Mouse (Mus musculus) neural tube, embryonic 14.5 days (tissue): Measurements from ENCODE around the gene Srxn1. TPM values are rescaled to one million over a fixed set of nuclear protein-coding genes. Genes with fewer than 3 reads are reported as not detected.

Source experiments
- ATAC-seq: fragments of 200-750 bp; cut with Nextera tagmentation; 2 replicates; pipeline ENCODE4 v1.8.0; 2017; ENCODE audit warnings: low read depth, mild to moderate bottlenecking, moderate TSS enrichment, moderate library complexity
- H3K27ac ChIP-seq: fragments of 300-500 bp; sonication (generic); 2 replicates; pipeline ENCODE4 v1.5.1; 2014; ENCODE audit warnings: low read depth, mild to moderate bottlenecking, control low read depth, low read length, moderate library complexity, mixed read lengths
- H3K27me3 ChIP-seq: fragments of 300-500 bp; sonication (generic); 2 replicates; pipeline ENCODE4 v1.6.1; 2014; ENCODE audit warnings: low read length; ENCODE audit not compliant: control insufficient read depth, insufficient read depth
- H3K36me3 ChIP-seq: fragments of 300-500 bp; sonication (generic); 2 replicates; pipeline ENCODE4 v1.6.1; 2014; ENCODE audit warnings: low read length, mixed read lengths; ENCODE audit not compliant: control insufficient read depth, insufficient read depth
- H3K4me1 ChIP-seq: fragments of 300-500 bp; sonication (generic); 2 replicates; pipeline ENCODE4 v1.6.1; 2014; ENCODE audit warnings: low read length; ENCODE audit not compliant: control insufficient read depth, insufficient read depth
- H3K4me2 ChIP-seq: fragments of 300-500 bp; sonication (generic); 2 replicates; pipeline ENCODE4 v1.6.1; 2014; ENCODE audit warnings: mild to moderate bottlenecking, low read depth, low read length, control low read depth
- H3K4me3 ChIP-seq: fragments of 300-500 bp; sonication (generic); 2 replicates; pipeline ENCODE4 v1.5.1; 2014; ENCODE audit warnings: low read depth, low read length, control low read depth, mixed read lengths
- H3K9ac ChIP-seq: fragments of 300-500 bp; sonication (generic); replicated peaks from 2 replicates; pipeline ENCODE4 v1.6.1; 2014; ENCODE audit warnings: low read depth, mild to moderate bottlenecking, control low read depth, low read length, mixed read lengths
- H3K9me3 ChIP-seq: fragments of 300-500 bp; sonication (generic); 2 replicates; pipeline ENCODE4 v1.6.1; 2016; ENCODE audit warnings: low read length; ENCODE audit not compliant: control insufficient read depth
- WGBS: fragments of 180-500 bp; shearing (Covaris S2); extraction: QIAGEN DNeasy Blood & Tissue Kit; methylation state at CpG from one replicate; pipeline ENCODE4 v1.1.7; 2014; 5-methylcytosine and 5-hydroxymethylcytosine counted together
- polyA plus RNA-seq: library from polyadenylated mRNA; unstranded; fragments of >200 nt; fragmentation: Nextera tagmentation; extraction: Ambion mirVana; gene quantifications from 2 replicates; pipeline ENCODE4 v1.2.1, GENCODE M21; 2014

The Srxn1 gene
- polyA plus RNA-seq, 1 experiment from 2014 or later: 23.4 TPM

DNA sequence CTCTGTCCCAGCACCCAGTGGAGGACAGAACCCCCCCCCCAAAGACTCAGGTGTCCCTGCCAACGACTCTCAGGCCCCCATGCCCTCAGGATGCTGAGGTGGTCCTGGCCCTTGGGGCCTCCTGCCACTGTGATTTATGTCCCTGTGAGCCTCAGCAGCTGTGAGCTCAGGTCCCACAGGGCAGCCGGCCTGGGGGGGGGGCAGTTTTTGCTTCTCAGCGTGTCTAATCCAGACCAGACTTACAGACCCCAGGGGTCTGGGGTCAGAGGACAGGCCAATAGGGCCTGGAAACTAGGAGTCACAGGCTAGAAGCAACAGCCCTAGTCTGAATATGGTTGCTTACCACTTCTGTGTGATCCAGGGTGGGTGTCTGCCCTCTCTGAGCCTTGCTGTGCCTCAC lies 48.0 kb downstream of the Srxn1 start:
- WGBS: 9% methylated on average over 3 of the region's 3 CpGs
- no peaks in the 10 kb centered on the region for H3K27me3 ChIP-seq
- no peaks in the 10 kb centered on the region for H3K4me1 ChIP-seq
- no peaks in the 10 kb centered on the region for H3K36me3 ChIP-seq
- H3K27ac ChIP-seq: no peak overlapping the region
- H3K9me3 ChIP-seq: no peaks in the 10 kb centered on the region
- H3K4me2 ChIP-seq: no peak overlapping the region
- no peak for ATAC-seq
- H3K4me3 ChIP-seq: no peak overlapping the region
- H3K9ac ChIP-seq: no peak overlapping the region

DNA sequence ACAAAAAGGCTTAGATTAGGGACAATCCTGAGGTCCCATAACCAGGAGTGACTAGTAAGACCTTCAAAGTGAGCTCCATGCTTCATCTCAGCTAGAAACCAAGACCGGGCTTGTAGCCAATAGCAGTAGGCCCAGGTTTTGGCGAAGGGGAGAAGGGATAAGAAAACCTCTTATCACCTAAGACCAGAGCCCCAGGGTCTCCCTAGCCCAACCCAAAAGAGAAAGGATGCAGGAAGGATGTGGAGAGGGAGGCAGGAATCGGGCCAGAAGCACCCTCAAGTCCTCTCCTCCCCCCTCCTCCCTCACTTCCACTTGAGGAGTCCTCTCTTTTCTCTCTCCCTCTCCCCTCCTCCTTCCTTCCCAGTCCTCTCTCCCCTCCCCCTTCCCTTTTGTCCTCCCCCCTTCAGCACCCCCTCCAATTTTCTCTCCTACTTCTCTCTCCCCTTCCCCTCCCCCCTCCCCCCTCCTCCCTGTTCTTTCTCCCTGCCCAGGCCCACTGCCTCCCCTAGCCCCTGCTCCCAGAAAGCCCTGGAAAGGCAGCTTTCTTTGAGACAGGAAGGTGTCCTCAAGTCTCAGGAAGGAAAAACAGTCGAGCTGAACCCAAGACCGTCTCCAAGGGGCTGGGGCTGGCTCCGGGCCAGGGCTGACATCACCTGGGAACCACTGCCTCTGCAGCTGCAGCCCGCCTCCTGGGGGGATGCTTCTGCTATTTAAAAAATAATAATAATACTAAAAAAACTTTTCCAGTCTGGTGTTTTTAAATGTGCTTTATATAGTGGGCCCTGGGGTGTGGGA lies 50.3 kb downstream of the Srxn1 start:
- H3K4me3 ChIP-seq: no peak overlapping the region
- H3K36me3 ChIP-seq: no peaks in the 10 kb centered on the region
- ATAC-seq: no peak
- H3K27me3 ChIP-seq: no peaks in the 10 kb centered on the region
- H3K9ac ChIP-seq: no peak overlapping the region
- 57% methylated on average over 6 of the region's 7 CpGs for WGBS
- H3K9me3 ChIP-seq: no peaks in the 10 kb centered on the region
- no peaks in the 10 kb centered on the region for H3K4me1 ChIP-seq
- H3K4me2 ChIP-seq: no peak overlapping the region
- H3K27ac ChIP-seq: no peak overlapping the region

DNA sequence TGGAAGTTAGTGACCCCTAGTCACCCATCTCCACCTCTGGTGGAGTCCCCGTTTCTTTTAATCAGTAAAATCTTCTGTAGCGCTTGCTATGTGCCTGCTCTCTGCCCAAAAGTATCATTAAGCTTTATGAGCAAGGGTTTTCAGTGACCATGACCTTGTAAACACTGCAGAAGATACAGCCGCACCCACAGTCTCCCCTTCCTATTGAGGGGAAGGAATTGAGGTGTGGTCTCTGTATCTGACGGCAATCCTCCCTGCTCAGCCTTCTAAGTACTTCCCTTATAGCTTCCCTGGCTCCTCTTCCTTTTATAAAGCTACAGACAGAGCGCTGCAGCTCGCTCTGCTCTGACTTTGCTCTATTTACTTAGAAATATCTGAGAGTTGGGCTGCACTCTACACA lies 51.2 kb downstream of the Srxn1 start:
- no peak overlapping the region for H3K4me2 ChIP-seq
- ATAC-seq: no peak
- WGBS: 79% methylated on average over 6 of the region's 6 CpGs
- no peaks in the 10 kb centered on the region for H3K27me3 ChIP-seq
- H3K9me3 ChIP-seq: no peaks in the 10 kb centered on the region
- no peak overlapping the region for H3K27ac ChIP-seq
- no peaks in the 10 kb centered on the region for H3K4me1 ChIP-seq
- H3K4me3 ChIP-seq: no peak overlapping the region
- H3K9ac ChIP-seq: no peak overlapping the region
- no peaks in the 10 kb centered on the region for H3K36me3 ChIP-seq

DNA sequence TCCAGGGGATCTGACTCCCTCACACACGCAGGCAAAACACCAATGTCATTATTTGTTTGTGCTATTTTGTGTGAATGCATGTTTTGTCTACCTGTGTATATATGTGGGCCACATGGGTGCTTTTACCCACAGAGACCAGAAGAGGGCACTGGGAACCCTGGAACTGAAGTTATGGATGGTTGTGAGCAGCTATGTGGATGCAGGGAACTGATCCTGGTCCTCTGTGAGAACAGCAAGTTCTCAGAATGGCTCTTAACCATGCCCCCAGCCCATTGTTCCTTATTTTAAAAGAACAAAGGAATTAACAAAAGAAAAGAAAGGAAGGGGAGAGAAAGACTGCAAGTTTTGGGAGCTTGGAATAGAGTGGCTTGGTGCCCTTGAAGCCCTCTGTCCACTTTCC lies 54.2 kb downstream of the Srxn1 start:
- Histone ChIP-seq H3K4me1 (no peaks in the 10 kb centered on the region), H3K27ac (no peak overlapping the region), H3K27me3 (no peaks in the 10 kb centered on the region), H3K36me3 (no peaks in the 10 kb centered on the region), H3K4me3 (no peak overlapping the region), H3K4me2 (no peak overlapping the region), H3K9ac (no peak overlapping the region), H3K9me3 (no peaks in the 10 kb centered on the region)
- ATAC-seq: no peak
- 93% methylated on average over 1 of the region's 1 CpGs for WGBS

Other genes with a start within 250 kb of the Srxn1 start
- 0.11 and 0.62 TPM in 2 replicates for gene Angpt4, start 194.3 kb upstream of the Srxn1 start, polyA plus RNA-seq
- gene Fam110a, start 125.3 kb upstream of the Srxn1 start, polyA plus RNA-seq: 36.3 and 36.6 TPM in 2 replicates
- gene Slc52a3, start 109.0 kb upstream of the Srxn1 start, polyA plus RNA-seq: 0.60 and 1.2 TPM in 2 replicates
- 15.7 and 17.9 TPM in 2 replicates for gene Scrt2, start 24.0 kb upstream of the Srxn1 start, polyA plus RNA-seq
- 1.3 and 3.3 TPM in 2 replicates for gene Tcf15, start 38.0 kb downstream of the Srxn1 start, polyA plus RNA-seq
- gene Csnk2a1, start 121.3 kb downstream of the Srxn1 start, polyA plus RNA-seq: 94.7 and 155 TPM in 2 replicates
- gene Tbc1d20, start 188.3 kb downstream of the Srxn1 start, polyA plus RNA-seq: 28.0 and 33.9 TPM in 2 replicates
- 98.5 and 107 TPM in 2 replicates for gene Rbck1, start 227.1 kb downstream of the Srxn1 start, polyA plus RNA-seq
- gene Trib3, start 238.5 kb downstream of the Srxn1 start, polyA plus RNA-seq: 1.1 and 1.6 TPM in 2 replicates